Mouse (Mus musculus): Measurements from ENCODE around the gene Tcf7l2. TPM values are rescaled to one million over a fixed set of nuclear protein-coding genes. Genes with fewer than 3 reads are reported as not detected.

Tcf7l2 gene
- 96.4 and 166 TPM in 2 replicates for polyA plus RNA-seq (2016; fragmentation: Nextera tagmentation; extraction: Ambion mirVana)

DNA sequence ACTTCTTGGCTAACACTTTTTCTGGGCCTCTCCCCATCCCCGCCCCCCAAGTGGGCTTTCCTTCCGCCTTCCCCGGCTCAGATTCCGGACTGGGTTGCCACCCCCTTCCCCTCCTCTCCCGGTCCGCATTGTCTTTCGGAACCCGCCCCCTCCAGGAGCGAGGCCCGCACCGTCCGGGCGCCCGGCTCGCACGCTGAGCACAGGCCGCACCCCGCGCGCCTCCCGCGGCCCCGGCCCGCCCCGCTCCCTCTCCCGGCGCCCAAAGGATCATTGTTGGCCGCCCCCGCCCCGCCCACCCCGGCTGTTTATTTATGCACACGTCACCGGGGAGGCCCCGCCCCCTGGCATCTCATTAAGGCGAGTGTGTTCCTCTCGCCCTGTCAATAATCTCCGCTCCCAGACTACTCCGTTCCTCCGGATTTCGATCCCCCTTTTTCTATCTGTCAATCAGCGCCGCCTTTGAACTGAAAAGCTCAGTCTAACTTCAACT is at the start of gene Tcf7l2:
Gene Tcf7l2, plus strand, starts transcription at position 382 of the 490 bp plus-strand sequence.
- under 1% methylated on average over 42 of the region's 42 CpGs for WGBS
- peak; percentile 94 for DNase-seq (ENCODE audit: low spot score)
- Histone ChIP-seq H3K27me3 (ENCODE audit: low read depth, poor library complexity, severe bottlenecking) (no peaks in the 10 kb centered on the region), H3K27ac (peak within 1 kb of the TSS; percentile 100), H3K36me3 (no peaks in the 10 kb centered on the region), H3K9me3 (replicated peaks) (no peaks in the 10 kb centered on the region), H3K4me1 (peaks cover 49% of the 10 kb centered on the region), H3K4me3 (peak within 1 kb of the TSS; percentile 94)

DNA sequence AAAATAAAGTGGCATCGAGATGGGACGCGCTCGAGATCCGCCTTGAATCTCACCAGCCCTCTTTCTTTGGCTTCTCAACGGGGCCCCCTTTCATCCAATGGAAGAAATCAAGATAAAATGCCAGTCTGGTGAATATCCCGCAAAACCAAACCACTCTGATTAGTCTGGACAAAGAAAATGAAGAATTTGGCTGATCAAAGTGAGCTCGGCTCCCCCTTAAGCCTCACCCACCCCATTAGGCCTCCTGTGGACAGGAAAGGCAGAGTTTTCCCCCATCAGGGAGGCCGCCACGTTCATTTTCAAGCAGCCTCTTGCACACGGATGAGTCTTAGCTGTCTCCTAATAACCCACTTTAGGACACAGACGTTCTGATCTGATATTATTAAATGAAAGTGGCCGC is 47.0 kb upstream of the Tcf7l2 start:
- peaks cover 78% of the 10 kb centered on the region for H3K27me3 ChIP-seq (ENCODE audit: low read depth, poor library complexity, severe bottlenecking)
- 14% methylated on average over 13 of the region's 13 CpGs for WGBS
- H3K9me3 ChIP-seq (replicated peaks) = no peaks in the 10 kb centered on the region
- DNase-seq (ENCODE audit: low spot score) = no peak
- no peaks in the 10 kb centered on the region for H3K36me3 ChIP-seq
- H3K4me3 ChIP-seq = no peak overlapping the region; the same call in 1 of the 2 replicates
- peaks cover 28% of the 10 kb centered on the region for H3K4me1 ChIP-seq
- H3K27ac ChIP-seq = no peak overlapping the region

DNA sequence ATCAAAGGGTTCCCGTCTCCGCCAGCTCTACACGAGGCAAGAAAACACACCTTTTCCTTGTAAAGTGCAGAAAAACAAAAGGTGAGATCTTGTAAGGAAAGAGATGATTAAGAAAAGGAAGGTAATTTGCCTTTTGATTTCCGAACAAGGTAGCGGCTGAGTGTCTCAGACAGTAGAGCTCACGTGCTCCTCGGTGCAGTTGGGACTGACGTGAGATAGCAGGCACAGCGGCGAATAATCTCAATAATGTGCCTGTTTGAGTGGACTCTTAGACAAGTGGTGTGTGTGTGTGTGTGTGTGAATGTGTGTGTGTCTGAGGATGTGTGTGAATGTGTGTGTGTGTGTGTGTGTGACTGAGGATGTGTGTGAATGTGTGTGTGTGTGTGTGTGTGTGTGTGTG is 46.2 kb upstream of the Tcf7l2 start:
- no peak for DNase-seq (ENCODE audit: low spot score)
- 76% methylated on average over 10 of the region's 10 CpGs for WGBS
- H3K36me3 ChIP-seq = no peaks in the 10 kb centered on the region
- peaks cover 81% of the 10 kb centered on the region for H3K27me3 ChIP-seq (ENCODE audit: low read depth, poor library complexity, severe bottlenecking)
- peaks cover 34% of the 10 kb centered on the region for H3K4me1 ChIP-seq
- no peak overlapping the region for H3K4me3 ChIP-seq
- no peaks in the 10 kb centered on the region for H3K9me3 ChIP-seq (replicated peaks)
- H3K27ac ChIP-seq = no peak overlapping the region

DNA sequence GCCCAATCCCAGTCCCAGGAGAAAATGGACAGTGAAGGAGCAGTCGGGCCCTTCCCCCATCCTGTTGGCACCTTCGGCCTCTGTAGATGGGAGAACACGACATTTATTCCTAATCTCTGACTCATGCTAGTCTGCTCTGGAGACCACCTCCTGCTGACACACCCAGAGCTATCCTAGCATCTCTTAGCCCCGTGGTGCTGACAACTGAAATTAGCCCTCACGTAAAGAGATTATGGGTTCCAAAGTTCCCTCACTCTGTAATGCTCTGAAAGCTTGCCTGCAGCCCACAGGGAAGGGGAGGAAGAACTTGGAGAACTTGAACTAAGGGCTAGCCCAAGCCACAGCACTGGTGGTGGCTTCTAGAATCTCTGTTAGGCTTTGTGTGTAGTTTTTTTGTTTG is 42.7 kb upstream of the Tcf7l2 start:
- WGBS = 76% methylated on average over 5 of the region's 5 CpGs
- DNase-seq (ENCODE audit: low spot score) = no peak
- Histone ChIP-seq H3K4me3 (no peak overlapping the region), H3K9me3 (replicated peaks) (no peaks in the 10 kb centered on the region), H3K27me3 (ENCODE audit: low read depth, poor library complexity, severe bottlenecking) (peaks cover 79% of the 10 kb centered on the region), H3K27ac (no peak overlapping the region), H3K4me1 (peaks cover 30% of the 10 kb centered on the region), H3K36me3 (no peaks in the 10 kb centered on the region)

DNA sequence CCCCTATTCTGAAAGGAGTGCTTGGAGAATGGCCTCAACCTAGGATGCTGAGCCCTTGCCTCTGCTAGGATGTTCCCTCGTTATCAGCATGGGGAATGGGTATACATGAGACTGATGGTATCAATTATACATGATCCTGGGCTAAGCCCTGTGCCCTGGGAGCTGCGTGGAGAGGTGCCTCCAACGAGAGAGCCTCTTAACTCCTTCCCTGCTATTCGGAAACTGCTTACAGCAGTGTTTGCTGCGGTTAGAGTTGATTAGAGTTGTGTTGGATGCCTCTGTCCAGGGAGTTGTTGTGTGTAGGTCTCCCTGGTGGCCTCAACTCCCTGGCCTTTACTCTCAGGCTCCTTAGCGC is 41.4 kb upstream of the Tcf7l2 start:
- H3K27ac ChIP-seq = 0 out of 2 replicates have a peak overlapping the region, but pooled peaks have one; percentile 21
- H3K4me1 ChIP-seq = peaks cover 21% of the 10 kb centered on the region
- peaks cover 71% of the 10 kb centered on the region for H3K27me3 ChIP-seq (ENCODE audit: low read depth, poor library complexity, severe bottlenecking)
- no peak for DNase-seq (ENCODE audit: low spot score)
- H3K9me3 ChIP-seq (replicated peaks) = no peaks in the 10 kb centered on the region
- no peaks in the 10 kb centered on the region for H3K36me3 ChIP-seq
- 15% methylated on average over 6 of the region's 6 CpGs for WGBS
- H3K4me3 ChIP-seq = no peak overlapping the region

DNA sequence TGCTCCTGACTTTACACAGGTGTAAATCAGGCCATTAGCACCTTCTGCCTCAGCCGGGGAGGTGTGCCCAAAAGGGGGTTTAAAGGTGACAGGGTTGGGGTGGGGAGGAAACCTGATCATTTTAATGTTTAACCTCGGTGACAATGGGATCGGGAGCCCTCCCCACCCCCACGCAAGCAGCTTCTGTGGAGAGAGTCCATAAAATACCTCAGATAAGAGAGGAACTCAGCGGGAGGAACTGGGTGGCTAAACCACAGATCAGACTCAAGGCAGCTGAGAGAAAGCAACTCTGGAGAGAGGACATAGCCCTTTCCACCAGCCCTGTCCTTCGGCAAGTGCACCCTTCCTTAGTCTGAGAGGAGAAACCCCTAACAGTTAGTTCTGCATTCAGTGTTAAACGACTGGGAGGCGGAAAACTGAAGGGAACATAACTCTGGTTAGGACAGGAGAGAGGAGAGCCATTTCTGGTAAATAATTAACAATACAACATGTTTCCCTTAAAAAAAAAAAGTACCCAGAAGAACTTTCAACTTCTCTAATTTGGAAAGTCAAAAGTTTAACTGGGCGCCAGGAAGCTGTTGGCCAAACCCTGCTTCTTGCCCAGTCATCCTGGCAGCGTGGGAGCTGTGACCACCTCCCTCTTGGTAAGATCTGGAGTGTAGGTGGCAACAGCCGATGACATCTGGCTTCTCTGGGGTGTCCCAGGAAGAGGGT is 40.9 kb upstream of the Tcf7l2 start:
- no peak for DNase-seq (ENCODE audit: low spot score)
- Histone ChIP-seq H3K27ac (0 out of 2 replicates have a peak overlapping the region, but pooled peaks have one; percentile 21), H3K36me3 (no peaks in the 10 kb centered on the region), H3K9me3 (replicated peaks) (no peaks in the 10 kb centered on the region), H3K4me3 (no peak overlapping the region), H3K4me1 (peaks cover 21% of the 10 kb centered on the region), H3K27me3 (ENCODE audit: low read depth, poor library complexity, severe bottlenecking) (peaks cover 66% of the 10 kb centered on the region)
- 30% methylated on average over 11 of the region's 11 CpGs for WGBS

DNA sequence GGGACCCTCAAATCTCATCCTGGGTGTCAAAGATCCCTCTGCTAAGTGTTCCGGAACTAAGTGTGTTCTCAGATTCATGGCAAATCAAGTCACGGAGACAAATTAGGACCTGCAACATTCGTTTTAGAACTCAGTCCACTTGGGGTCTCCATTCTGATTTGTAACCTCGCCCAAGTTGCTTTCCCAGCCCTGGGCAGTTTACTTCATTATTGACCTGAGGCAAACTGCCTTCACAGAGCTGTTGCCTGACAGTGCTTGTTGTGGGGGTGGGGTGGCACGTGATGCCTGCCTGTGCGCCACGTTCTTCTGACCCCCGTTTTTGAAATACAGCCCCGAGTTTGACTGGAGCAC is 40.4 kb upstream of the Tcf7l2 start:
- Histone ChIP-seq H3K36me3 (no peaks in the 10 kb centered on the region), H3K27me3 (ENCODE audit: low read depth, poor library complexity, severe bottlenecking) (peaks cover 64% of the 10 kb centered on the region)
- WGBS = 68% methylated on average over 9 of the region's 9 CpGs

DNA sequence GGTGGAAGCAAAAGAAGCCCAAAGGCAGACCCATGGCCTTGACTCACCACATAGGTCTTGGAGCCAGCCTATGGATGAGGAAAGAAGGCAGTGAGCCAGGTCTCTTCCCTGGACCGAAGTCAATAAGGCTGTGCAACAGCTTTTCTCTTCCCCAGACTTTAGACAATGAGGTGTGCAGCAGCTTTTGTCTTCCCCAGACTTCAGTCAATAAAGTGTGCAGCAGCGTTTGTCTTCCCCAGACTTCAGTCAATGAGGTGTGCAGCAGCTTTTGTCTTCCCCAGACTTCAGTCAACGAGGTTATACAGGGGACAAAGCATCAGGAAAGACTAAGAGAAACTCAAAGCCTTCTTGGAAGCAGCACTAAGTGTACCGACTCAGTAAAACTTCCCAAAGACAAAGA is 39.5 kb upstream of the Tcf7l2 start:
- Histone ChIP-seq H3K9me3 (replicated peaks) (no peaks in the 10 kb centered on the region), H3K4me3 (no peak overlapping the region), H3K27ac (no peak overlapping the region), H3K4me1 (peaks cover 25% of the 10 kb centered on the region), H3K27me3 (ENCODE audit: low read depth, poor library complexity, severe bottlenecking) (peaks cover 56% of the 10 kb centered on the region), H3K36me3 (no peaks in the 10 kb centered on the region)
- WGBS = 90% methylated on average over 4 of the region's 4 CpGs
- DNase-seq (ENCODE audit: low spot score) = no peak

More for the DNA sequence above, 40.4 kb upstream of the Tcf7l2 start:
- Histone ChIP-seq H3K4me3 (no peak overlapping the region), H3K4me1 (peaks cover 23% of the 10 kb centered on the region), H3K9me3 (replicated peaks) (no peaks in the 10 kb centered on the region), H3K27ac (no peak overlapping the region)
- DNase-seq (ENCODE audit: low spot score) = no peak

DNA sequence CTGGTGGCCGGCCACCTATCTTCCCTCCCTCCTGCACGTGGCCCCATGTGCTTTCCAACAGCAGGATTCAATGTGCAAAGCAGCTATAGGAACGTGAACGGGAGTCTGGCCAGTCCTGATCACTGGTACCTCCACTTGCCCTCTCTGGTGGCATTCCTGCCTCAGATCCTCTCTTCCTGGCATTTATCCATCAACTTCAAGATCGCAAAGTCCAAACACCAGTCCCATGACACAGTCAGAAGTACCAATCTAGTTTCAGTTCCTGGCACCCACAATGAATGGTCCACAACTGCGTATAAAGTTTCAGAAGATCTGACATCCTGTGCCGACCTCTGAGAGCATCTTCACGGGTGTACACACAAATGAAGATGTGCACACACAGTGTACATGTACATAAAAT is 38.9 kb upstream of the Tcf7l2 start:
- 94% methylated on average over 8 of the region's 8 CpGs for WGBS
- no peaks in the 10 kb centered on the region for H3K36me3 ChIP-seq
- peaks cover 50% of the 10 kb centered on the region for H3K27me3 ChIP-seq (ENCODE audit: low read depth, poor library complexity, severe bottlenecking)
- DNase-seq (ENCODE audit: low spot score) = no peak
- peaks cover 31% of the 10 kb centered on the region for H3K4me1 ChIP-seq
- H3K9me3 ChIP-seq (replicated peaks) = no peaks in the 10 kb centered on the region
- H3K4me3 ChIP-seq = no peak overlapping the region
- no peak overlapping the region for H3K27ac ChIP-seq

DNA sequence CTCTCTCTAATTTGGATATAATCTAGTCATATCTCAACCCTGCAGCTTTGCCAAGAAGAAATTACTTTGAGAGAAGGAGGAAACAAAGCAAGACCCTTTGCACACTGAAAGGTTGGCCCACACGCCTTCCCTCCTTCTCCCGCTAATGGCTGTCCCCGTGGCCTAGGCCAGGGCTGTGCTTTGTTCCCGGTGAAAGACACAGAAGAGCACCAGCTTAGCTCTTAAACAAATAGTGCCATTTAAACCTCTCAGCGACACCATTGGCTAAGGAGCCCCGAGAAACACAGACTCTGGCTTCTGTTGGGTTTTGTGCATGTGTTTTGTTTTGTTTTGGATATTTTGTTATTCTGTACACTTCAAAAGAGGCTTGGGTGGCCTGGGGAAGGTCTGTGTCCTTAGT is 37.5 kb upstream of the Tcf7l2 start:
- H3K4me3 ChIP-seq = no peak overlapping the region
- no peak for DNase-seq (ENCODE audit: low spot score)
- H3K9me3 ChIP-seq (replicated peaks) = no peaks in the 10 kb centered on the region
- H3K27me3 ChIP-seq (ENCODE audit: low read depth, poor library complexity, severe bottlenecking) = peaks cover 36% of the 10 kb centered on the region
- H3K36me3 ChIP-seq = no peaks in the 10 kb centered on the region
- H3K4me1 ChIP-seq = peaks cover 42% of the 10 kb centered on the region
- WGBS = 81% methylated on average over 6 of the region's 6 CpGs
- no peak overlapping the region for H3K27ac ChIP-seq

DNA sequence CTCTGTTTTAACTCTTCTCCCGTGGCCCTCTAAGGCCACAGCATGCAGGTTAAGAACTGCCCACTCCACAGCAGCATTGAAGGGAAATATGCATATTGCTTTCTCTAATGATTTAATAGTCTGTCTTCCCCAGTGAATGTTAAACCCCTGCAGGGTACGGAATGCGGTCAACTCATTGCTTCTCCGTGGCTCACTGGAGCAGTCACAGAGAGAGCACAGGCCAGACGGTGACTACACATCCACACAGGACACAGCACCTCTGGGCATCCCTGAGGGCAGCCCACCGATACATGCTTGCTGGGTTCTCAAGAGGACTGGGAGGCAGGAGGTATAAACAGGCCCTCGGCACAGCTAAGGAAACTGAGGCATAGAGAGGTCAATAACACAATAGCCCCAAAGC is 35.3 kb upstream of the Tcf7l2 start:
- 93% methylated on average over 7 of the region's 7 CpGs for WGBS
- Histone ChIP-seq H3K4me1 (peaks cover 34% of the 10 kb centered on the region), H3K36me3 (no peaks in the 10 kb centered on the region), H3K4me3 (no peak overlapping the region), H3K9me3 (replicated peaks) (no peaks in the 10 kb centered on the region), H3K27me3 (ENCODE audit: low read depth, poor library complexity, severe bottlenecking) (peaks cover 14% of the 10 kb centered on the region), H3K27ac (no peak overlapping the region)
- DNase-seq (ENCODE audit: low spot score) = no peak

DNA sequence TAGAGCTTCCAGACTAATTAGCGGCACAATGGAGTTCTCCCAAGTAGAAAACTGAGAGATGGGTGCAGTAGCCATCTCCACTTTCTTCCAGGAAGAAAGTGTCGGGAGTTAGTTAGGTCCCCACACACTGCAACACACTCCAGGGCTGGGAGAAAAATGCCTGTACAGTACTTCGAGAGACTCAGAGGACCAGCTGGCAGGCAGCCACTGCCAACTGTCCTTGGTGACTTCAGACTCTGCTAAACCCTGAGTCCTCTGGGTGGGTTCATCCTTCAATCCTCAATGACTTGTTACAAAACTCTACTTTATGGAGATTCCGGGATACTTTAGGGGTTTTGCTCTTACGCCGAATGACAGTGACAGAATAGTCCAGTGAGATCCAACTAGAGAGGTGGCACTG is 34.8 kb upstream of the Tcf7l2 start:
- H3K27me3 ChIP-seq (ENCODE audit: low read depth, poor library complexity, severe bottlenecking) = peaks cover 9% of the 10 kb centered on the region; the same call in 1 of the 2 replicates
- H3K36me3 ChIP-seq = no peaks in the 10 kb centered on the region
- H3K4me1 ChIP-seq = peaks cover 29% of the 10 kb centered on the region
- DNase-seq (ENCODE audit: low spot score) = no peak
- H3K4me3 ChIP-seq = no peak overlapping the region
- no peaks in the 10 kb centered on the region for H3K9me3 ChIP-seq (replicated peaks)
- WGBS = 95% methylated on average over 6 of the region's 6 CpGs
- no peak overlapping the region for H3K27ac ChIP-seq

DNA sequence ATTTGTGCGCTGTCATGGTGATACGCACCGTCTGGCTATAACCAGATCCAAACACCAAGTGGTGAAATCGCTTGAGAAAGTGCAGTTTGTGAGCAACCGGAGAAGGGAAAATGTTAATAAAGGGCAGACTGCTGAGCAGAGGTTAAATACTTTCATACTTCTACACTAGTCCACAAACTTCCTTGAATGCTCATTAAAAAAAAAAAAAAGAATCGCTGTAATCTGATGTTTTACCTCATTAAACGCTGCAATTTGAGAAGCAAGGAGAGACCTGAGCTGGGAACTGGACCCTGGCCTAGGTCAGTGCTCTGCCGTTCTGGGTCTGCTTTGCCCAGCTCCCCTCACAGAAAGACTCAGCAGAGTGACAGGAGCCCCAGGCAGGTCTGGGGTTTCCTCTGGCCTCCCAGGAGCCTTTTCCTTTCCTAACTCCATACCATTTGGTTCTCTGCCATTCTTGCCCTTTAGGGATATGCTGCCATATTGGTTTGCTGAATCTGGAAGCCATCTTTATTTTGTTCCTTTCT is 33.5 kb upstream of the Tcf7l2 start:
- 51% methylated on average over 8 of the region's 8 CpGs for WGBS
- peak; percentile 43 for DNase-seq (ENCODE audit: low spot score)
- Histone ChIP-seq H3K36me3 (no peaks in the 10 kb centered on the region), H3K27ac (peak overlapping the region; percentile 69), H3K9me3 (replicated peaks) (no peaks in the 10 kb centered on the region), H3K4me1 (peaks cover 29% of the 10 kb centered on the region), H3K4me3 (no peak overlapping the region), H3K27me3 (ENCODE audit: low read depth, poor library complexity, severe bottlenecking) (peaks cover 5% of the 10 kb centered on the region; the same call in 1 of the 2 replicates)

Measured in limb, embryonic 10.5 days (tissue).